Mouse (Mus musculus): ENCODE data around the gene Nms. TPM values are rescaled to one million over a fixed set of nuclear protein-coding genes. Genes with fewer than 3 reads are reported as not detected.
A peak's percentile ranks its signal among the peaks of the same experiment; 100 is the strongest.

Nms gene
- 0.22 TPM in 1 of 2 replicates, not detected in the other for polyA plus RNA-seq (2012; rRNA removed)

DNA sequence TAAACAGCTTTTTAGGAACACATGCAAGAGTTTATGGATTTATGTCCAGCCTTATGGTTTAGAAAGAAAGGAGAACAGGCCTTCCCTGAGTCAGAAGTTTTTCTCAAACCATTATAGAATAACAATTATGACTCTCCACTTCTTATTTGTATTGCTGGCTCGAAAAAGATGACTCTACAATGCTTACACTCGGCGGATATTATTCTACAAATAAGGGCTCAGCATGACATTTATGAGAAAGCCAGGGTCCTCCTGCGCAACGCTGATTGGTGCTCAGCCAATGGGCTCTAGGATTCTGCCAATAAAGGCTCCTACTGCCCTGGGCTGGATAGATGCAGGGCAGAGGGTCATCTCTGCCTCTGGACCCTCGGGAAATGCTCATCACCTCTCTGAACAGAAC lies at the start of gene Nms:
Gene Nms (plus strand): TSS at position 301 of the 400 bp plus-strand sequence.
- no peak for DNase-seq (ENCODE audit: low read depth)

DNA sequence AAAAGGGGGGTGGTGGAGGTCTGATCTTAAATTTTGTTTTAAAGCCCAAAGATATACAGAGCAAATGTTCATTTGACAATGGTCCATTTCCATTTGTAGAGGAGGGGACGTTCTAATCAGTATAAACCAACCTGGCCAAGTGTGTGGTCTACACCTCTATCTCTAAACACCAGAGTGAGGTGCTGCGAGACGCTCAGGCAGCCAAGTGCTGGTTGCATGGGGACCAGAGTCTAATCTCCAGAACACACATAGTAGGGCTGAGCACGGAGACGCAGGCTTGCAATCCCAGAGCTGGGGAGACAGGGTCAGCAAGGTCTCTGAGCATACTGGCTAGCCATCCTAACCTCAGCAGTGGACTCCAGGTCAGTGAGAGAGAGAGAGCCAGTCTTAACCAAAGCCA lies 47.5 kb upstream of the Nms start:
- no peak for DNase-seq (ENCODE audit: low read depth)

DNA sequence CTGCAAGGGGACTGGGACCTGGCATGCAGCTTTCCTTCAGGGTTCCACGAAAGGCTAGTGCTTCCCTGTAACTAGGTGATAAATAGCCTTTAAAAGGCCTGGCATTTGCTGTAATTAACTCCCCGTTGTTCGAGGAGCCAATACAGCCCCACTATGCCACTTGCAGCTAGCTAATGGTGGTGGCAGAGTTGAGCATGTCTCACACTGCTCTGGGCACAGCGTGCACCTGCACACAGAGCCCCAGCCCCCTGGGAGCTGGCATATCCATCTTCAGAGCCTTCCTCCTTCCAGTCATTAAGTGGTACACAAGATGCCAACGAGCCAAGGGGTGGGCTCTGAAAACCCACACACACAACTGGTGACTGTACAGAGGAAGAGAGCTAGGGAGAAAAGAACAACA lies 45.9 kb upstream of the Nms start:
- no peak for DNase-seq (ENCODE audit: low read depth)

DNA sequence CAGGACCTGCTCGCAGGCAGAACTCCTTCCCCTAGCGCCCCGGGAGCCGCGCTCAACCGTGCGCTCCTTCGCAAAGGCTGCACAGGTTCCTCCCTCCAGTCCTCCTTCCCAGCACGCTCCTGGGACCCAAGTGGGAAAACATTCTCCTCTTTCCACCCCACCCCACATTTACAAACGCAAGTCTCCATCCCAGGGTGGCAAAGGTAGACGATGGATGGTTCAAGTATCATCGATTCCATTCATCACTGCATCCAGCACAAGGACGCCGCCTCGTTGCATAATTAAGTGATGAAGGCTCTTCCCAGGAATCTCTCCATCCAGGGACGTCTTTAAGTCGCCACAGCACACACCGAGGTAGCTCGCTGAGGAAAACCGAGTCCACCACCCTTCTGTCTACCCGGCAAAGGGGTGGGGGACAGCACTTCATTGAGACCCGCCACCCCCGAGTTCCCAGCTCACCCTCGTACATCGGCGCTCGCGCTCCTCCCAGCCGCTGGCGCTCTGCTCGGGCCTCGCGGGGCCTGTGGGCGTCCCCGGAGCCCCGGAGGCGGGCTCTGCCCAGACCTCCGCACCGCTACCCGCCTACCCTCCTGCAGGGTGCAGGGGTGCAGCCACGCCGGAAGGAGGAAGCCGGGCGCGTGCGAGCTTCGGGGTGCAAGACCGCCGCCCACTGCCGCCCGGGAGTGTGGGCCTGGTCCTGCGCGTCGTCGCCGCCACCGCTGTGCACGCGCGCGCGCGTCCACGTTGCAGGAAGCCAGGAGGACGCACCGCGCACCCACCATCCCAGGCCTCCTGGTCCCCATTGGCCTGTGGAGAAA lies 41.3 kb upstream of the Nms start, which contains the start of gene Chst10:
Gene Chst10 (minus strand): TSS at position 731 of the 818 bp plus-strand sequence.
- no peak for DNase-seq (ENCODE audit: low read depth)

DNA sequence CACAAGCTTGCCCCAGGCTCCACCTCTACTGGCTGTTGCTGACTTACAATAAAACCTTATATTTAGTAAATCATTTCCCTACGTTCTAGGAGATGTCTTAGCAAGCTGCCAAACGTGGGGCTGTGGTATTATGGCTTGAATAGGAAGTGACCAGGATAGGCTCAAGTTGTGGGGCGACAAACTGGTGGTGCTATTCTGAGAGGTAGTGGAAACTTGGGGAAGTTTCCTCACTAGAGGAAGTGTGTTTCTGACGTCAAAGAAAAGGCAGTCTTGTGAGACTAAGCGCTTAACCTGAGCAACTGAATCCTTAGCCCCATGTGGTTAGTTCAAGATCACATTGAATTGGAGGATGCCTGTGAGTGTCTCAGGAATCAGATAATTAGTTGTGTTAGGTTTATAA lies 36.4 kb upstream of the Nms start:
- DNase-seq (ENCODE audit: low read depth) = no peak

DNA sequence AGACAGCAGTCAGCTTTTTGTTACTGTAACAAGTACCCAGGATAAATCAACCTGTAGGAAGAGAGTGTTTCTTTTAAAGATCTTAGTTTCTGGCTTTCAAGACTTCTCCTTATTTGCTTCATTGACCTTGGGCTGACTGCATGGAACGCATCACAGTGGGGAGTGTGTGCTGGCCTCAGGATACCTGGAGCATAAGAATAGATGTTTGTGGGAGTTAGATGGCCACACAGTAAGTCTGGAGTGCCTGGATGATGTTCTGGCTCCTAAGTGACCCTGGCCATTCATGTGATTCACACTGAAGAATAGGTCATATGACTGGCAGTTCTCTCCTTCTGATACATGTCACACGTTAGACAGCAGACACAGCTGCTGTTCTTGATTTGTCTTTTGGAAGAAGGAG lies 35.0 kb upstream of the Nms start:
- DNase-seq (ENCODE audit: low read depth) = no peak

DNA sequence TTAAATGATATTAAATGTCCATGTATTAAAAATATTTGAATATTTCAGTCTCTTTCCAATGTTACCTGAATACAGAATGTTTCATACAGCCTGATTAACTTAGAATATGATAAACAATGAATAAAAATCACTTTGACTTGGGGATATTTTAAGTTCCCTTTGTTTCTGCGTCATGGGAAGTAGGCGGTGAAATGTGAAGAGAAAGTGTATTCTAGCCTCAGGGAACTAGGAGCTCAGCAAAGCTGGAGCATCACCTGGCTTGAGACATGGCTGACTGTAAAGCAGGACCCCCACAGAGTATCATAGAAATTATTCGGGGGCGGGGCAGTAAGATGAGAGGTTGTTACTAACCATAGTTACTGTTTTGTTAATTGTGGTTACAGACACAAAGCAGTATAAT lies 10.0 kb upstream of the Nms start:
- DNase-seq (ENCODE audit: low read depth) = no peak

DNA sequence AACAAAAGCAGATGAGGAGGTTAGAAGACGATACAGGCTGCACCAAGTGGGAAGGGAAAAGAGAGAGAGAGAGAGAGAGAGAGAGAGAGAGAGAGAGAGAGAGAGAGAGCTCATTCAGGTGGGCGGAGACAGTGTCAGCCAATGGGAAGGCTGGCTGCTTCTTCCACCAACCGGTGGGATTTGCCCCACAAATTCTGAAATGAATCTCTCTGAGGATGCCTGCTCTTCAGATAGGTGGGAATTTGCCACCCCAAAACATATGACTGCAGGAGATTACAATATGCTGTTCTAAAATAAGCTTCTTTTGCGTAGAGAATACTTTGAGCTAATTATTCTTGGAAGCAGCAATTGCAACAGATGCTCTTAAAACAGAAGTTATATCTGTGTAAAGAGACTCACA lies 9.5 kb upstream of the Nms start:
- DNase-seq (ENCODE audit: low read depth) = no peak

DNA sequence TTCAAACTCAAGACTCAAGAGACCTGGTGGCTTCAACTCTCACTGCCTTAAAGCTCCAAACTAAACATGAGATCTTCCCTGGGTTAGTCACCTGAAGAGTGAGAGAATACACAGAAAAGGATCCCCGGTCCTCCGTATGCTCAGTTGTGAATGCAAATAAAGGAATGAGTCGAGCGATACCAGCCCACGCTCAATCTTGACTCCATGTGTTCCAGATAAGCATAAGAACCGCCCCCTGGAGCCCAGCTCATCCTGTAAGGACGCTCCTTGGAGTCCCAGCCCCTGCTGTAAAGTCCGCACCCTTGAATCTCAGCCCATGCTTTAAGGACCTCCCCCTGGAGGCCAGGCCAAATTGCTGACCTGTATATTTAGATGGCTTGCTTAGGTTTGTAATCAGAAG lies 8.2 kb upstream of the Nms start:
- no peak for DNase-seq (ENCODE audit: low read depth)

DNA sequence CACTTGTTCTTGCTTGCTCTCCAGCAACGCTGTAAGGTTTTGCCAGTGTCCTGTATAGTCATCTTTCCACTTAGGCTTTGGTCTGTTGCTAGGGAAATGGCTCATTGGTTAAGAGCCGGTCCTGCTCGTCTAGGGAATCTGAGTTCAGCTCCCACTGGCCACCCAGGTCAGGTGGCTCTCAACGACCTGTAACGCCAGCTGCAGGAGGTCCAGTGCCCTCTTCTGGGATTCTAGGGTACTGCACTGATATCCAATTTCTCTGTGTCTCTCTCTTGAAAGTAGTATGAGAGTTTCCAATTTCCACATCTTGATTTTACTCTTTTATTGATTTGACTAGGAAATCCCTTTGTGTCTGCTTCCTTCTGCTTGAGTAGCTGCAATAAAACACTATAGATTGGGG lies 4.3 kb upstream of the Nms start:
- DNase-seq (ENCODE audit: low read depth) = no peak

DNA sequence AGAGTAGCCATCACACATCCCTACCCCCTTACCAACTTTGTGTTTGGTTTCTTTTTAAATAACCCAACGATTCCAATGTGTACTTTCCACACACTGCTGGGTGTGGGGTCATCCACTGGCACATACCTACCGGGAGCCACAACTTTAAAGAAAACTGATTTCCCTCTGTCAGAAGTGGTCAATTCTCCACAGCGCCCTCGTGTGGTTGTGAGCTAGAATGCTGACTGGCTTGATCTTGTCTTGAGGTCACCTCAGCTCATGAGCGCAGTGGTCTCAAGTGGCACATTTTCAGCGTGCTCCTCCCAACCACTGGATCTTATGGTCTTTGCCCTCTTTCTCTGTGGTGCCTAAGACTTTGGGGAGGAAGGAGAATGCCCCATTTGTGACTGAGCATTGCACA lies 2.2 kb upstream of the Nms start:
- DNase-seq (ENCODE audit: low read depth) = no peak

DNA sequence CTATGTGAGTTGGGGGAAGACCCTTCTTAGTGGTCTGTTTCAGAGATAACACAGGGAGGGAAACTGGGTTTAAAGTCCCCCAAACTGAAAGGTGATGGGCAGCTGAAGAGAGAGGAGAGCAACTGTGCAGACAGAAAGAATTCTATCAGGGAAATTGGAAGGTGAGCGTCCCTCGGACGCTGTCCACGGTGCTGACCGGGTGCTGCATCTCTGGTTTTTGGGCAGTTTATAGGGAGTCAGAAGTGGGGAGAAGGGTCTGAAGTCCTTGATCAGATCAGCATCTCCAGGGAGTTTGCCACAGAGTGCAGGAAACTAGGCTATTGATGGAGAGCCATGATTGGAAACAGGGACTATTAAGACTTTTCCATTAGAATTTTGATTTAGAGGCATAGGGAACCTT lies 659 bp downstream of the Nms start:
- DNase-seq (ENCODE audit: low read depth) = no peak

DNA sequence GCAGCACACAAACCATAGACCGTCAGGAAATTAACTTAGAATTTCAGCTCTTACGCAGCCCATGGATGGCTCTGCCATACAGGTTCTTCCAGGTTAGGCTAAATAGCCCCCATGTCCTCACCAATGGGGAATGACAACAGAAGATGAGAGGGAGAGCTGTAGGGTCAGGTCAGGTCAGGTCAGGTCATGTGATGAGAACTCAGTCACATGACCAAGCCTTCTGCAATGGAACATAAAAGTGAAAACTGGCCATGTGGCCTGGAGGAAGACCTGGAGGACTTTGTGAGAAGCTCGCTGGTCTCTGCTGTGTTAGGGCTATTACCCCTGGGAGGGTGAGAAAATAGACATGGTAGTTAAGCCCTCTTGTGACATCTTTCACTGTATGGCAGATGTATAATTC lies 17.5 kb downstream of the Nms start:
- DNase-seq (ENCODE audit: low read depth) = no peak

DNA sequence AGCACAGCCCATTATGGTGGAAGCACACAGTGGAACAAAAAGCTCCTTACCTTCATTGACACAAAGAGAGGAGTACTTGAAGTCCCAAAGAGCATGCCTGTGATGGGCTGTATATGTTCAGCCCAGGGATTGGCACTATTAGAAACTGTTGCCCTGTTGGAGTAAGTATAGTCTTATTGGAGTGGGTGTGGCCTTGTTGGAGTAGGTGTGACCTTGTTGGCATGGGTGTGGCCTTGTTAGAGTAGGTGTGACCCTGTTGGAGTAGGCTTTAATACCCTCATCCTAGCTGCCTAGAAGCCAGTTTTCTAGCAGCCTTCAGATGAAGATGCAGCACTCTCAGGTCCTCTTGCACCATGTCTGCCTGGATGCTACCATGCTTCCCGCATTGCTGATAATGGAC lies 30.2 kb downstream of the Nms start:
- DNase-seq (ENCODE audit: low read depth) = no peak

DNA sequence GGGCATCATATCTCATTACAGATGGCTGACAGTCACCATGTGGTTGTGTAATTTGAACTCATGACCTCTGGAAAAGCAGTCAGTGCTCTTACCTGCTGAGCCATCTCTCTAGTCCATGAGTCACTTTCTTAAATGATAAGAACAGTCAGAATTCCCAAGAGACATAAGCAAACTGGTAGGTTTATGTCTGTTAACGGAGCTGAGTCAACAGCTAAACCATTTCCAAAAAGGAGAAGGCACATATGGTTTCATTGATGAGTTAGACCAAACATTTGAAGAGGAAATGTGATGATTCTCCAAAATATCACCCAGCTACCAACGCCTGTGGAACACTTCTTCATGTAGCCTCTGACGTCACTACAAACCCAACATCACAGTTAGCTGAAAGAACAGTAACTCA lies 32.8 kb downstream of the Nms start:
- no peak for DNase-seq (ENCODE audit: low read depth)

DNA sequence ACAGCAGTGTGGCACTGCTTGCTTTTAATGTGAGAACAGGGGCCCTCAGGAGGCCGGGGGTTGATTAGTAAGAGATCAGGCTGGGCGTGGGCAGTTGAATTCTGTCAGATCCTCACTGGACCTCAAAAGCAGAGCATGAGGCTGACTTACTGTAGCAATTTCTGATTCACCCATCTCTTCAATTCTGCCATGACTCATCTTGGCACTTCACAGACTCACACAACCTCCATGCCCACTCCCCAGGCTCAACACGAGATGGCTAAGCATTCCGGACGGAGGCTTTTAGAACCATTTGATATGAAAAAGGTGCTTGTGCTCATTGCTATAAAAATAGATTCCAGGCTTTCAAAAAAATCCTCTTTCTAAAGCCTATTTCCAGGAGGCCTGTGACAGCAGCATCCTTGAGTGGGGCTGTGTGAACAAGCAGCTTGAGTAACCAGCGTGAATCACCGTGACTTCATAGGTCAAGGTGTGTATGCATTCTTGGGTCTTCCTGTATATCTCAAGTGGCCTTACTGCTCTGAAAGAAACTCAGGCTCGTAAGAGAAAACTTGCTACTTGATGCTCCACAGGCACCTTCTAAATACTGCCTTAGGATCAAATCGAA lies 34.1 kb downstream of the Nms start:
- no peak for DNase-seq (ENCODE audit: low read depth)

DNA sequence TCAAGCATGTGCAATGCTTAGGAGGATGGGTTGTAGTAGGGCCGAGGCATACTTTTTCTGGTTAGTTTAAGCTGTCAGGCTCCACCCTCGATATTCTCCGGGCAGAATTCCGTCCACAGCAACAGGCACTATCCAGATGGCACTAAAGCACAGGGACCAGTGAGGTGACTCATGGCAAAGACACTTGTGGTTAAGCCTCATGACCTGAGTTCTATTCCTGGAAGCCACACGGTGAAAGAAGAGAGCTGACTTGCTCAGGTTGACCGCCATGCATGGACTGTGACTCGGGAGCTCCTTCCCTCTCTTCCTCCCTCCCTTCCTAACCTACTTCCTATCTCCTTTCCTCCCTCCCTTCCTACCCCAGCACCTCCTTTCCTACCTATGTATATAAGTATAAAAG lies 41.0 kb downstream of the Nms start:
- no peak for DNase-seq (ENCODE audit: low read depth)

DNA sequence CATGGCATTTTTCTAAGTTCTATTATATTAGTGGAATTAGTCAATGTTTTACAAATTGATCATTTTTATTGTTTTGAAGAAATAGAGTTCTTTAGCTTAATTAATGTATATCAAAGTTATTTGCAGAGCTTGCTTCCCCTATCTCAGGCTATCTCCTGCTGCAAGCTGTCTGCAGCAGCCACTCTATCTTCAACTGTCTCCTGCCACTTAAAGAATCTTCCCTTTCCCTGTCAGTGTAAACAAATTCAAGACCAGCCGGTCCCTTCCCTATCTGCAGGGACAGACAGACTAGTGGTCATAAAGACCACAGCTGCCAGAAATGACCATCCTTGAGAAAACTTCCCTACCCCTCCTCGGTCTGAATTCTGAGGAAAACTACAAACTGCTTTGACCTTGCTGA lies 44.9 kb downstream of the Nms start:
- no peak for DNase-seq (ENCODE audit: low read depth)

DNA sequence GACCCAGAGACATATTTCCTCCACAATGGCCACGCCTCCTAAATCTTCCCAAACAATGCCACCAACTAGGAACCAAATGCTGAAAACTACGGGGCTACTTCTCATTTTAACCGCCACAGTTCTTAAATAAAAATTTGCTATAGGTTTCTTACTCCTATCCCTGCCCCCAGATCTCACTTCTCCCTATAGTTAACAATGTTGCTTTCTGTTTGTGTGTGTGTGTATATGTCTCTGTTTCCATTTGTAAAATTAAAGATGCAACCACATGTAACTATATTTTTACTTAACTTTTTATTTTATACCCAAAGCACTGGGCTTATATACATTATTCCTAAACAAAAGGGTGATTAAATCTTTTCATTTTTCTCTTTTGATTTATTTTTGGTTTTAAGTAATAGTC lies 46.4 kb downstream of the Nms start, which contains the start of gene Pdcl3:
Gene Pdcl3 (plus strand): TSS at position 301 of the 400 bp plus-strand sequence.
- no peak for DNase-seq (ENCODE audit: low read depth)

DNA sequence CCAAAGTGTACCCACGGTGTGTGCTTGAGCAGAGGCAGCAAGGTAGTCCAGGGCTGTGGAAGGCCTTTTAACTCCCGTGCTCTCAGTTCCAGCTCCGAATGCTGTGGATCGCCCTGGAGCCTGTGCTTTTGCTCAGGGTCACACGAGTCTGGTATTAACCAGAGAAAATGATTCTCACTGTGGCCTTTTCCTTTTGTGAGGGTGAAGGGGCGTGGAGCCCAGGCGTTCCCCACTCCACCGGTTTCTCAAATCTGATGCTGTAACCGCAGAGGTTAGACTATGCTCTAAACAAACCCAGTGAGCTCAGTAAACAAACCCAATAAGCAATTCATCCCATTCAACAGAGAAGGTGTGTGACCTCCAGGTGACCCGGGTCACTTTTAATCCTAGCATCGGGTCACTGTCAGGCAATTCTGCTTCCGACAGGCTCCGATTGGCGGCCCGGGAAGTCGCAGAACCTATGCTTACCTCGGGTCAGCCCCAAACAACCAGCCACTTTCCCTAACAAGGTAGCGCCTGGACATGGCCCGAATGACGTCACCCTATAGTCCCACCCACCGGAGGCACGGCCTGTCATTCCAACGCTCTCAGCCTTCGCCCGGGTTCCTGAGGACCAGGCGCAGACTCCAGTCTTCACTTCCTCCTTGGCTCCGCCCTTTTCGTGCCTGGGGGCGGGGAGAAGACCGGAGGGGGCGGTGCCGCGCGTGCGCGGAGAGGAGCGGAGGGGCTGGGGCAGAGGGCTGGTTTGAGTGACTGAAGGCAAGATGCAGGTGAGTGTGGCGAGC lies 48.3 kb downstream of the Nms start:
- peak; percentile 61 for DNase-seq (ENCODE audit: low read depth)

DNA sequence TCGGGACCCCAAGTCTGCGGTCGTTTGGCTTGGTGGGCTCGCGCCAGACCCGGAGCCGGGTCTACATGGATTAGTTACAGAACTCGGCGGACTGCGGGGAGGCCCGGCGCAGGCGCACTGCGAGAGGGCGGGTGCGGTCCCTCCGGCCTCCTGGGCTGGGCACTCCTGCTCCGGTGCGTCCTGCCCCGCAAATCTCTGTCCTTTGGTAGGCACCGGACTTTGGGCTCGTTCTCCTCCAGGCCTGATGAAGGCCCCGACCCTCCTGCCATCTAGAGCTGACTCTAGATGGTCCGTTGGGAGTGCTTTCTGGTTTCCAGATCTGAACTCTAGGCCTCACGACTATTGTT lies 48.9 kb downstream of the Nms start:
- no peak for DNase-seq (ENCODE audit: low read depth)

DNA sequence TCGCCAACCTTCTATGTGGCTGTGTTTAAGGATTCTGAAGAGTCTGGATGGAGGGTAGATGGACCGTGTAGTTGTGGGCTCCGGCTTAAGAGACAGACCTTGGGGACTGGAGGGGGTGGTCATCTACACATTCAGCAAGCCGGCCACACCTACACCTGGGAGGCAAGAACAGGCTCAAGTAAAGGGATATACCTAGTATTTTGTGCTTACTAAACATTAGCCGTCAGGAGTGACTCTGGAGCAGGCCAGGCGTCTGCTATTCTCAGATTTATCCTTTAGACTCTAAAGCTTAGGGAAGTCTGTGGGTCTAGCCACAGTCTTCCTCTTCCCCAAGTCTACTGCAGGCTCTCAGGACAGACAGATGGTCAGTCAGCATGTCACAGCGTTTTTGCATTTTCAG lies 49.4 kb downstream of the Nms start:
- no peak for DNase-seq (ENCODE audit: low read depth)

DNA sequence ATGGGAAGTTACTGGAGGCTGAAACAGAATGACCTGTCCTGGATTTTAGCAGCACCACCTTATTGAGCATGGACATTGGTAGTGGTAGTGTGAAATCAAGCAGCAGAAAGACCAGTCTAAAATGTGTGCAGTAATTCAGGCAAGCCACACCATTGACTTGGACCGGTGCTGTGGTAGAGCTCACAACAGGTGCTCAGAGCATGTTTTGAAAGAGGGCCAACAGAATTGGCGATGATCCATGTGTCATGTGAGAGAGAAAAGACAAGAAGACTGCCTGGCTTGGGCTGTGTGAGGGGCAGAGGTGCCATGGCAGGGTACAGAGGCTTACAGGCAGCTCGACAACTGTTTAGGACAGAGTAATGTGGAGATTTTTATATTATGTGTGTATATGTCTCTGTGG lies 53.4 kb downstream of the Nms start:
- DNase-seq (ENCODE audit: low read depth) = no peak
